ENCODE assay signal across 10 mouse cellular contexts in the genomic region with DNA sequence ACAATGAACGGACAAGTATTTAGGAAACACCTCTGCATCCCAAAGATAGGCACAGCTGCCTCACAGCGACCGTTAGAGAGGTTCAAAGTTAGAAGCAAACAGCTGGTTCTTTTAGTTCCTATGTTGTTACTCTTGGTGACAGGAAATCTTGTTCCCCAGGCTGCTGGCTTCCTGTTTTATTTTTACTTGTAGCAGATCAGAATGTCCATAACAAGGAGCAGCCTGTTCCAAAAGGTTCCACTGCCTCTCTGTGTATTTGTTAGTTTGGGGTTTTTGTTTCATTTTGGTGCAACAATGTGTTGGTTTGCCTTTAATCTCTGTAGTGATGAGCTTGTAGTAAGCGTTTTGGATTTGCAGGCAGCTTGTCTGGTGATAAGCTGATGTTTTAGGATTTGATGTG. TPM values are rescaled to one million over a fixed set of nuclear protein-coding genes. Genes with fewer than 3 reads are reported as not detected.
A peak's percentile ranks its signal among the peaks of the same experiment; 100 is the strongest.
DNase-seq lines count a peak whose midpoint lies in the region; ATAC-seq and TF ChIP-seq lines count a peak whose summit lies in the region.
"Had no signal": no experiment of that assay in that cellular context is flagged by ENCODE, and none has a peak within 500 bp of the region (broad histone marks: within the 10 kb centered on the region; RNA-seq: fewer than 3 reads in every experiment).

No protein-coding gene starts in this region.

- no peak for TF ChIP-seq CTCF in testis, adult 2 months (IDR thresholded peaks at IDR 0.05; ENCODE audit: control insufficient read depth, insufficient read depth, insufficient replicate concordance, low read depth, low read length)
- TF ChIP-seq CTCF in liver, postnatal 0 days (IDR thresholded peaks at IDR 0.05; ENCODE audit: low read depth), result no peak
- TF ChIP-seq CTCF in midbrain, postnatal 0 days (IDR thresholded peaks at IDR 0.05), result no peak

- peak overlapping the region; percentile 79 for H3K27ac ChIP-seq in testis, adult 2 months (ENCODE audit: control insufficient read depth, insufficient read depth, low read depth, low read length)
- H3K27ac ChIP-seq in heart, embryonic 12.5 days (ENCODE audit: poor library complexity, severe bottlenecking), result peak overlapping the region; percentile 73
- peak overlapping the region; percentile 80 for H3K27ac ChIP-seq in liver, postnatal 0 days (ENCODE audit: low read depth)
- H3K27ac ChIP-seq in midbrain, postnatal 0 days (ENCODE audit: low read depth, low read length), result no peak overlapping the region

- no peak overlapping the region; the same call in 1 of the 2 replicates for H3K4me3 ChIP-seq in testis, adult 2 months (ENCODE audit: control insufficient read depth, low read depth, low read length)
- no peak overlapping the region for H3K4me3 ChIP-seq in heart, embryonic 12.5 days
- H3K4me3 ChIP-seq in liver, postnatal 0 days (ENCODE audit: low read depth, low read length), result peak overlapping the region; percentile 11
- H3K4me3 ChIP-seq in midbrain, postnatal 0 days (ENCODE audit: low read depth, low read length), result no peak overlapping the region
- H3K4me3 ChIP-seq: hindbrain, embryonic 12.5 days had no signal

- 28% methylated on average over 4 of the region's 4 CpGs for WGBS in heart, embryonic 12.5 days
- WGBS in liver, postnatal 0 days (ENCODE audit: insufficient replicate concordance), result 19% methylated on average over 4 of the region's 4 CpGs
- 71% methylated on average over 4 of the region's 4 CpGs for WGBS in midbrain, postnatal 0 days

- no peaks in the 10 kb centered on the region for H3K9me3 ChIP-seq in heart, embryonic 12.5 days (replicated peaks)
- no peaks in the 10 kb centered on the region for H3K9me3 ChIP-seq in liver, postnatal 0 days (ENCODE audit: low read length)
- no peaks in the 10 kb centered on the region for H3K9me3 ChIP-seq in midbrain, postnatal 0 days (ENCODE audit: low read length)
- H3K9me3 ChIP-seq: hindbrain, embryonic 12.5 days had no signal

- peak; percentile 79 for TF ChIP-seq EP300 in liver, postnatal 0 days (IDR thresholded peaks at IDR 0.05; ENCODE audit: low read depth)

- DNase-seq in testis, postnatal 10 days (ENCODE audit: low spot score), result no peak
- no peak for DNase-seq in liver, postnatal 0 days
- peak; percentile 51 for DNase-seq in thymus, postnatal 4 days
- DNase-seq in urinary bladder, postnatal 10 days (ENCODE audit: low spot score), result no peak
- no peak for DNase-seq in cerebellum, postnatal 14 days
- no peak for DNase-seq in midbrain, postnatal 0 days (ENCODE audit: low spot score)

- peaks cover 5% of the 10 kb centered on the region for H3K4me1 ChIP-seq in testis, adult 2 months (ENCODE audit: control insufficient read depth, insufficient read depth, low read length)
- peaks cover 70% of the 10 kb centered on the region for H3K4me1 ChIP-seq in heart, embryonic 12.5 days (replicated peaks)
- peaks cover 63% of the 10 kb centered on the region for H3K4me1 ChIP-seq in liver, postnatal 0 days (ENCODE audit: insufficient read depth)
- peaks cover 8% of the 10 kb centered on the region for H3K4me1 ChIP-seq in midbrain, postnatal 0 days (ENCODE audit: insufficient read depth, low read length)

- no peak for ATAC-seq in heart, embryonic 12.5 days (ENCODE audit: insufficient number of reproducible peaks, low FRiP score)
- ATAC-seq in liver, postnatal 0 days, result no peak
- no peak for ATAC-seq in midbrain, postnatal 0 days (ENCODE audit: low FRiP score)

- H3K4me2 ChIP-seq in heart, embryonic 12.5 days, result peak overlapping the region; percentile 4; the same call in 1 of the 2 replicates
- peak overlapping the region; percentile 29 for H3K4me2 ChIP-seq in liver, postnatal 0 days (ENCODE audit: low read depth, low read length)
- H3K4me2 ChIP-seq in midbrain, postnatal 0 days (ENCODE audit: low read depth, low read length, poor library complexity, severe bottlenecking), result no peak overlapping the region
- H3K4me2 ChIP-seq: hindbrain, embryonic 12.5 days had no signal

- no peaks in the 10 kb centered on the region for H3K36me3 ChIP-seq in testis, adult 2 months (ENCODE audit: control insufficient read depth, insufficient read depth, low read length)
- peaks cover 23% of the 10 kb centered on the region for H3K36me3 ChIP-seq in heart, embryonic 12.5 days
- peaks cover 28% of the 10 kb centered on the region for H3K36me3 ChIP-seq in liver, postnatal 0 days (replicated peaks; ENCODE audit: insufficient read depth, low read length)
- no peaks in the 10 kb centered on the region for H3K36me3 ChIP-seq in midbrain, postnatal 0 days (ENCODE audit: insufficient read depth, low read length)

- no peak for TF ChIP-seq POLR2A in testis, adult 2 months (IDR thresholded peaks at IDR 0.05; ENCODE audit: control insufficient read depth, low read depth, low read length)

- no peaks in the 10 kb centered on the region for H3K27me3 ChIP-seq in testis, adult 2 months (ENCODE audit: control insufficient read depth, insufficient read depth, low read length)
- H3K27me3 ChIP-seq in heart, embryonic 12.5 days (replicated peaks), result no peaks in the 10 kb centered on the region
- H3K27me3 ChIP-seq in liver, postnatal 0 days (ENCODE audit: insufficient read depth, low read length), result no peaks in the 10 kb centered on the region
- H3K27me3 ChIP-seq in midbrain, postnatal 0 days (ENCODE audit: insufficient read depth, low read length), result no peaks in the 10 kb centered on the region
- H3K27me3 ChIP-seq: hindbrain, embryonic 12.5 days had no signal

- no peak overlapping the region; the same call in 1 of the 2 replicates for H3K9ac ChIP-seq in heart, embryonic 12.5 days
- H3K9ac ChIP-seq in liver, postnatal 0 days (replicated peaks), result no peak overlapping the region
- H3K9ac ChIP-seq in midbrain, postnatal 0 days (replicated peaks; ENCODE audit: low read length, poor library complexity, severe bottlenecking), result no peak overlapping the region
- H3K9ac ChIP-seq: hindbrain, embryonic 12.5 days had no signal

RNA-seq across cellular contexts. Expression of gene Cd164l2, which starts 37.6 kb away (rescaled TPM):
- polyA plus RNA-seq in testis, adult 2 months (2012; rRNA removed), result 10.0 and 10.7 TPM in 2 replicates
- polyA plus RNA-seq in heart, embryonic 12.5 days (2016; fragmentation: Nextera tagmentation; extraction: Ambion mirVana), result 0.34 TPM in 1 of 2 replicates, not detected in the other
- polyA plus RNA-seq in liver, postnatal 0 days (2015; fragmentation: Nextera tagmentation; extraction: Ambion mirVana), result 0.25 and 0.39 TPM in 2 replicates
- total RNA-seq in midbrain, postnatal 0 days (2014; rRNA removed), result 3.9 and 5.9 TPM in 2 replicates
- 10.6 and 11.0 TPM in 2 replicates for polyA plus RNA-seq in midbrain, postnatal 0 days (2015; fragmentation: Nextera tagmentation; extraction: Ambion mirVana)
- total RNA-seq: monocyte, adult 5-6 weeks had no signal

RNA-seq across cellular contexts. Expression of gene Gpr3, which starts 38.0 kb away (rescaled TPM):
- polyA plus RNA-seq in testis, adult 2 months (2012; rRNA removed), result 7.0 and 9.2 TPM in 2 replicates
- 0.27 and 0.37 TPM in 2 replicates for polyA plus RNA-seq in heart, embryonic 12.5 days (2016; fragmentation: Nextera tagmentation; extraction: Ambion mirVana)
- polyA plus RNA-seq in liver, postnatal 0 days (2015; fragmentation: Nextera tagmentation; extraction: Ambion mirVana), result not detected in 2 replicates
- total RNA-seq in midbrain, postnatal 0 days (2014; rRNA removed), result 3.2 and 10.8 TPM in 2 replicates
- polyA plus RNA-seq in midbrain, postnatal 0 days (2015; fragmentation: Nextera tagmentation; extraction: Ambion mirVana), result 3.9 and 4.5 TPM in 2 replicates
- total RNA-seq: monocyte, adult 5-6 weeks had no signal

RNA-seq across cellular contexts. Expression of gene Wasf2, which starts 44.1 kb away (rescaled TPM):
- 156 and 195 TPM in 2 replicates for polyA plus RNA-seq in testis, adult 2 months (2012; rRNA removed)
- polyA plus RNA-seq in heart, embryonic 12.5 days (2016; fragmentation: Nextera tagmentation; extraction: Ambion mirVana), result 68.5 and 70.1 TPM in 2 replicates
- polyA plus RNA-seq in liver, postnatal 0 days (2015; fragmentation: Nextera tagmentation; extraction: Ambion mirVana), result 35.8 and 43.1 TPM in 2 replicates
- total RNA-seq in midbrain, postnatal 0 days (2014; rRNA removed), result 18.3 and 19.6 TPM in 2 replicates
- 19.1 and 26.0 TPM in 2 replicates for polyA plus RNA-seq in midbrain, postnatal 0 days (2015; fragmentation: Nextera tagmentation; extraction: Ambion mirVana)
